17 mouse cellular contexts compared by ENCODE assay signal in the genomic region with DNA sequence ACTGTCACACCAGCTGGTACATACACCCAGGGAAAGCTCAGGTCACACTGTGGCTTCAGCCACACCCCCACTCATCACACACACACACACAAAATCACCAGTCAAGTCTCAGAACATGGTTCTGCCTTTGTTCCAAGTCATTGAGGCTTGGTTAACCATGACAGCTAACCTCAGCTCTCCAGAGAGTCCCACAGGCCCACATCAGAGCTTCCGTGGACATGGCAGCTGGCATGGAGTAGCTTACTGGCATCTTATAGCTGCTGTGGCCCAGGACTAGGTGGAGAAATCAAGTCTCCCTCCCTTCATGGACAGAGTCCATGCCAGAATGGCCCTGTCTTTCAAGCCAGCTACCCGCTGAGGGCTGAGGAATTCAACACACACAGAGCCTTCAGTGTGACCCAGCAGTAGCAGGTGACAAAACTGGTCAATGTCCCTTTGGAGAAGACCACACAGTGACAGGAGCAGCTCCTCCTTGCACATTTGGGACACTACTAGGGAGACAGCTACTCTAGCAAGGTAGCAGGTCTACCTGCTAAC.
"Had no signal": no experiment of that assay in that cellular context is flagged by ENCODE, and none has a peak within 500 bp of the region (broad histone marks: within the 10 kb centered on the region; RNA-seq: fewer than 3 reads in every experiment).

No protein-coding gene starts in this region.

- H3K27me3 ChIP-seq: kidney, embryonic 15.5 days; liver, embryonic 13.5 days; lung, embryonic 15.5 days; midbrain, embryonic 12.5 days had no signal

- ATAC-seq: liver, postnatal 0 days; midbrain, embryonic 16.5 days had no signal

- H3K9me3 ChIP-seq: kidney, embryonic 15.5 days; liver, embryonic 13.5 days; lung, embryonic 15.5 days; megakaryocyte, embryonic 14.5 days; midbrain, embryonic 12.5 days had no signal

- H3K27ac ChIP-seq: kidney, embryonic 15.5 days; liver, embryonic 13.5 days; lung, embryonic 15.5 days; macrophage; midbrain, embryonic 12.5 days had no signal

- H3K9ac ChIP-seq: kidney, embryonic 15.5 days; liver, embryonic 13.5 days; liver, postnatal 0 days; lung, embryonic 15.5 days; midbrain, embryonic 12.5 days had no signal

- H3K4me3 ChIP-seq: kidney, embryonic 15.5 days; liver, embryonic 13.5 days; lung, embryonic 15.5 days; midbrain, embryonic 12.5 days had no signal

- H3K4me2 ChIP-seq: kidney, embryonic 15.5 days; liver, embryonic 13.5 days; lung, embryonic 15.5 days; midbrain, embryonic 12.5 days had no signal

- H3K36me3 ChIP-seq: kidney, embryonic 15.5 days; liver, embryonic 13.5 days; lung, embryonic 15.5 days had no signal

- H3K4me1 ChIP-seq: liver, embryonic 13.5 days had no signal

- DNase-seq: kidney, adult 2 months; kidney, postnatal 14 days; layer of hippocampus, adult 9-11 months; liver; liver, embryonic 13.5 days; liver, postnatal 0 days; lung, postnatal 14 days; right cerebral cortex, postnatal 4 days; spleen, adult 18-20 months; thymus, adult 18-20 months; thymus, postnatal 14 days had no signal
